Mouse (Mus musculus): ENCODE data around the gene Ephb1. TPM values are rescaled to one million over a fixed set of nuclear protein-coding genes. Genes with fewer than 3 reads are reported as not detected.

The Ephb1 gene
- total and polyA plus RNA-seq, 3 experiments: not detected

DNA sequence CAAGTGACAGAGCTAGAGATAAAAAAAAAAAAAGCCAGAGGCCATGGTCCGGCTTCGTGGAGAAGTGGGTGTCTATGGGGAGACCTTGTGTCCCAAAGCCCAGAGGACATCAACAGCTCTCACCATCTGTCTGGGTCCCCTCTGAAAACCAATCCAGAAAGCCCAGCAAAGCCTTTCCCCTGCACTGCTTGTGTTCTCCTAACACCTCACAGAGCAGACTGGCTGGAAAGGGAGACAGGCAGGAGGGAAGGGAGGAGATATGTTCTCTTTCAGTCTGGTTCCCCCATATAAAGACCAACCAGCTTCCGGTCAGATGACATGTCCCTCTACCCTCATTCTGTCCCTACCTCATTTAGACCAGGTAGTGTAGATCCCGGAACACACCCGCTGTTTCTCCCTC is 3.3 kb downstream of the Ephb1 start:
- Histone ChIP-seq H3K27ac (ENCODE audit: control insufficient read depth, low read depth, low read length) (no peak overlapping the region), H3K79me2 (ENCODE audit: control insufficient read depth, insufficient read depth, low read length, poor library complexity) (no peaks in the 10 kb centered on the region), H3K4me3 (ENCODE audit: control insufficient read depth in 1 of 2, insufficient read depth in 1 of 2, low read depth in 2 of 2, low read length in 2 of 2) (no peak overlapping the region), H3K9ac (ENCODE audit: control insufficient read depth, low read depth, low read length, poor library complexity, severe bottlenecking) (no peak overlapping the region), H3K4me1 (ENCODE audit: control insufficient read depth in 1 of 2, insufficient read depth in 2 of 2, low read length in 2 of 2) (no peaks in the 10 kb centered on the region), H3K27me3 (ENCODE audit: control insufficient read depth in 1 of 2, insufficient read depth in 2 of 2, low read length in 2 of 2) (no peaks in the 10 kb centered on the region), H3K36me3 (ENCODE audit: control insufficient read depth in 1 of 2, insufficient read depth in 2 of 2, low read length in 2 of 2) (no peaks in the 10 kb centered on the region), H3K9me3 (replicated peaks; ENCODE audit: insufficient read depth, low read length) (no peaks in the 10 kb centered on the region)
- TF ChIP-seq TAL1 (IDR thresholded peaks at IDR 0.05; ENCODE audit: low read length) (no peak), CHD2 (IDR thresholded peaks at IDR 0.05; ENCODE audit: low read length) (no peak), CHD1 (IDR thresholded peaks at IDR 0.05; ENCODE audit: low read depth, low read length) (no peak), HCFC1 (IDR thresholded peaks at IDR 0.05; ENCODE audit: low read depth, low read length) (no peak), ETS1 (IDR thresholded peaks at IDR 0.05; ENCODE audit: low read depth, low read length) (no peak), BHLHE40 (IDR thresholded peaks at IDR 0.05; ENCODE audit: borderline replicate concordance, low read depth, low read length) (no peak), E2F4 (IDR thresholded peaks at IDR 0.05; ENCODE audit: borderline replicate concordance, low read depth, low read length) (no peak), USF1 (IDR thresholded peaks at IDR 0.05; ENCODE audit: low read depth, low read length) (no peak), ZNF384 (IDR thresholded peaks at IDR 0.05; ENCODE audit: low read depth, low read length) (no peak), TBP (IDR thresholded peaks at IDR 0.05; ENCODE audit: low read depth, low read length) (no peak), SMC3 (IDR thresholded peaks at IDR 0.05; ENCODE audit: low read depth, low read length) (no peak), CTCF (IDR thresholded peaks at IDR 0.05 in 2 of 3, conservative IDR thresholded peaks at IDR 0.05 in 1 of 3; ENCODE audit: control insufficient read depth in 1 of 3, insufficient read depth in 1 of 3, low read depth in 2 of 3, low read length in 3 of 3, poor library complexity in 1 of 3, severe bottlenecking in 1 of 3) (no peak), RCOR1 (IDR thresholded peaks at IDR 0.05; ENCODE audit: low read depth, low read length) (no peak), ZMIZ1 (IDR thresholded peaks at IDR 0.05; ENCODE audit: low read depth, low read length) (no peak), USF2 (IDR thresholded peaks at IDR 0.05; ENCODE audit: borderline replicate concordance in 1 of 2, insufficient read depth in 1 of 2, low read depth in 1 of 2, low read length in 2 of 2) (no peak), MYB (IDR thresholded peaks at IDR 0.05; ENCODE audit: low read depth, low read length) (no peak), POLR2AphosphoS2 (IDR thresholded peaks at IDR 0.05; ENCODE audit: low read length) (no peak), EP300 (IDR thresholded peaks at IDR 0.05; ENCODE audit: low read depth in 1 of 2, low read length in 2 of 2) (no peak)
- no peak for DNase-seq (ENCODE audit: low read depth, low spot score)

DNA sequence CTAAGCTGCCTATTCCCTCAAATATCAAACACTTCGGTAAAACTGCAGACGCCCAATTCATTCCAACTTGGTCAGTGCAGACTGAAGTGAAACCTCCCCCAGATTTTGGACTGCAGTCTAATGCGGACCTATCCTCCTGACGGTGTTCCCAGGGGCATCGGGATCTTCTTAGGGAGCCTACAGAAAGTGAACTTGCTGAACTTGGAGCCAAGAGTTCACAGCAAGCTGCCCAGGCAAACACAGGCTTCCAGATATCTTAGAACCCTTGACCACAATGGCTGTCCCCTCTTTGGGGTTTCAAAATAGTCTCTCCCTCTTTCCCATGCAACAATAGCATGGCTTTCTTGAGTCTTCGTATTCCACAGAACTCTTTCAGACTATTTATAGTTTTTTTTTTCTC is 3.8 kb downstream of the Ephb1 start:
- no peak for TF ChIP-seq MAX (IDR thresholded peaks at IDR 0.05; ENCODE audit: low read length)
- no peak for TF ChIP-seq GABPA (IDR thresholded peaks at IDR 0.05; ENCODE audit: low read depth, low read length)
- TF ChIP-seq MXI1 (IDR thresholded peaks at IDR 0.05; ENCODE audit: low read depth, low read length): no peak
- no peak for TF ChIP-seq POLR2AphosphoS5 (IDR thresholded peaks at IDR 0.05; ENCODE audit: borderline replicate concordance, low read depth, low read length)
- TF ChIP-seq RCOR1 (IDR thresholded peaks at IDR 0.05; ENCODE audit: low read depth, low read length): no peak
- TF ChIP-seq NELFE (IDR thresholded peaks at IDR 0.05; ENCODE audit: low read depth, low read length): no peak
- TF ChIP-seq ETS1 (IDR thresholded peaks at IDR 0.05; ENCODE audit: low read depth, low read length): no peak
- no peak for TF ChIP-seq USF1 (IDR thresholded peaks at IDR 0.05; ENCODE audit: low read depth, low read length)
- no peak for TF ChIP-seq MYB (IDR thresholded peaks at IDR 0.05; ENCODE audit: low read depth, low read length)
- no peak for TF ChIP-seq SMC3 (IDR thresholded peaks at IDR 0.05; ENCODE audit: low read depth, low read length)
- TF ChIP-seq MYC (IDR thresholded peaks at IDR 0.05; ENCODE audit: low read depth, low read length): no peak
- TF ChIP-seq NRF1 (IDR thresholded peaks at IDR 0.05; ENCODE audit: insufficient read depth, low read depth, low read length, poor library complexity, severe bottlenecking): no peak
- TF ChIP-seq UBTF (IDR thresholded peaks at IDR 0.05; ENCODE audit: borderline replicate concordance, insufficient read depth, low read depth, low read length): no peak
- no peak for TF ChIP-seq ZMIZ1 (IDR thresholded peaks at IDR 0.05; ENCODE audit: low read depth, low read length)
- TF ChIP-seq MAFK (IDR thresholded peaks at IDR 0.05; ENCODE audit: borderline replicate concordance, low read depth, low read length): no peak
- no peak for TF ChIP-seq SIN3A (IDR thresholded peaks at IDR 0.05; ENCODE audit: low read length)
- no peak for TF ChIP-seq ZC3H11A (IDR thresholded peaks at IDR 0.05; ENCODE audit: low read depth, low read length)
- TF ChIP-seq MEF2A (IDR thresholded peaks at IDR 0.05; ENCODE audit: extremely low read depth, insufficient replicate concordance, low read depth, low read length, poor library complexity, severe bottlenecking): no peak
- TF ChIP-seq USF2 (IDR thresholded peaks at IDR 0.05; ENCODE audit: borderline replicate concordance in 1 of 2, insufficient read depth in 1 of 2, low read depth in 1 of 2, low read length in 2 of 2): no peak
- H3K9me3 ChIP-seq (replicated peaks; ENCODE audit: insufficient read depth, low read length): no peaks in the 10 kb centered on the region
- DNase-seq (ENCODE audit: low read depth, low spot score): no peak
- no peaks in the 10 kb centered on the region for H3K4me1 ChIP-seq (ENCODE audit: control insufficient read depth in 1 of 2, insufficient read depth in 2 of 2, low read length in 2 of 2)
- H3K79me2 ChIP-seq (ENCODE audit: control insufficient read depth, insufficient read depth, low read length, poor library complexity): no peaks in the 10 kb centered on the region
- H3K36me3 ChIP-seq (ENCODE audit: control insufficient read depth in 1 of 2, insufficient read depth in 2 of 2, low read length in 2 of 2): no peaks in the 10 kb centered on the region
- H3K4me3 ChIP-seq (ENCODE audit: control insufficient read depth in 1 of 2, insufficient read depth in 1 of 2, low read depth in 2 of 2, low read length in 2 of 2): no peak overlapping the region
- no peak overlapping the region for H3K27ac ChIP-seq (ENCODE audit: control insufficient read depth, low read depth, low read length)
- H3K9ac ChIP-seq (ENCODE audit: control insufficient read depth, low read depth, low read length, poor library complexity, severe bottlenecking): no peak overlapping the region
- no peaks in the 10 kb centered on the region for H3K27me3 ChIP-seq (ENCODE audit: control insufficient read depth in 1 of 2, insufficient read depth in 2 of 2, low read length in 2 of 2)
